Mouse (Mus musculus): ENCODE measurements around the gene Col4a2. TPM values are rescaled to one million over a fixed set of nuclear protein-coding genes. Genes with fewer than 3 reads are reported as not detected.

The Col4a2 gene
- total RNA-seq, 2 experiments from 2014 or later, result 0.26 to 0.52 TPM

- ATAC-seq (replicated peaks; ENCODE audit: poor library complexity, severe bottlenecking), result no peak
These were observed 42.3 kb downstream of the Col4a2 start for GRCm38 (mm10) chr8:11354800-11355451.

- ATAC-seq (replicated peaks; ENCODE audit: poor library complexity, severe bottlenecking), result no peak
These were observed 43.3 kb downstream of the Col4a2 start for GRCm38 (mm10) chr8:11355900-11356299.

DNA sequence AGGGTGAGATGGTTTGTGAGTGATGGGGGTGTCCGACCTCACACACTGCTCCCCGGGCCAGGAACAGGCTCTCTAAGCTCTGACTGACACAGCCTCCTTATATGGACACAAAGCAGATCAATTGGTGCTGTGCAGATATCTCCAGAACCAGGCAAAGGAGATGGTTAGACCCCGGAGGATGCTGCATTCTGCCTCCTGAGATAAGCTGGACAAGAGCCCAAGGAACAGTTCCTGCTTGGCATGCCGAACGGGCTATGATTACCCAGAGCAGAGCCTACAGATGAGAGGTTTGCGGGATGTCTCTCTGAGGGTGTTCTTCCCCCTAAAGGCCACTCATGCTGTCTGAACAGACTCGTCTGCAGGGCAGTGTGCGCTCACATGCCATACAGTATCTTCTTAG lies 44.2 kb downstream of the Col4a2 start:
- no peak for ATAC-seq (replicated peaks; ENCODE audit: poor library complexity, severe bottlenecking)

GRCm38 (mm10) chr8:11357921-11358436 lies 45.4 kb downstream of the Col4a2 start:
- ATAC-seq (replicated peaks; ENCODE audit: poor library complexity, severe bottlenecking), result peak; percentile 44; the same call in 1 of the 2 replicates

GRCm38 (mm10) chr8:11359846-11360245 lies 47.2 kb downstream of the Col4a2 start:
- no peak for ATAC-seq (replicated peaks; ENCODE audit: poor library complexity, severe bottlenecking)

DNA sequence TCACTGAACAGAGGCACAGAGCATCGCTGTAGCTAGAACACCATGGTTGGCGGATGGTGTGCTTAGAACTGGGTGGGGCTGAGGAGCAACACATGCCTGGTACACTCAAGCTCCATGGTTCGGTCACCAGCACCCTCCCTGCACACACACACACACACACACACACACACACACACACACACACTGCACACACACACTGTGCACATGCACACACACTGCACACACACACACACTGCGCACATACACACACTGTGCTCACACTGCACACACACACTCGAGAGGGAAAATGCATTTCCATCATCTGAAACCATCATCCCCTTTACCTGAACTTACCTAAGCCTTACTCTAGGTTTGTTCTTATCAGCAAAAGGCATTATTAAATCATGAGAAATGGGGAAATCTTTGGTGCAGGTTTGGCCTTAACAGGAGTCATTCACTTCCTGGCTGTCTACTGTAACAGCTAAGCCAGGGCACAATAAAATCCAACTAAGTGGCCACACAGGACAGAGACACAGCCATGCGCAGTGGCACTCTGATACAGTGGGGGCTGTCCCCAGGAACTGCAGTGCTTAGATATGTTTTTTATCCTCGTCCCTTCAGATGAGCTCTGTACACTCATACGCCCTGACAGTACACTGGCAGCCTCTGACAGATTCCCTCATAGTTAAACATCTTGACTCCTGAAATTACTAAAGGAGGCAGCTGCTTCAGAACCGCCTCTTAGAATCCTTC lies 49.1 kb downstream of the Col4a2 start:
- no peak for ATAC-seq (replicated peaks; ENCODE audit: poor library complexity, severe bottlenecking)

- ATAC-seq (replicated peaks; ENCODE audit: poor library complexity, severe bottlenecking), result no peak
These were observed 49.9 kb downstream of the Col4a2 start for GRCm38 (mm10) chr8:11362278-11363214.

GRCm38 (mm10) chr8:11363340-11364126 lies 50.9 kb downstream of the Col4a2 start:
- ATAC-seq (replicated peaks; ENCODE audit: poor library complexity, severe bottlenecking), result no peak

DNA sequence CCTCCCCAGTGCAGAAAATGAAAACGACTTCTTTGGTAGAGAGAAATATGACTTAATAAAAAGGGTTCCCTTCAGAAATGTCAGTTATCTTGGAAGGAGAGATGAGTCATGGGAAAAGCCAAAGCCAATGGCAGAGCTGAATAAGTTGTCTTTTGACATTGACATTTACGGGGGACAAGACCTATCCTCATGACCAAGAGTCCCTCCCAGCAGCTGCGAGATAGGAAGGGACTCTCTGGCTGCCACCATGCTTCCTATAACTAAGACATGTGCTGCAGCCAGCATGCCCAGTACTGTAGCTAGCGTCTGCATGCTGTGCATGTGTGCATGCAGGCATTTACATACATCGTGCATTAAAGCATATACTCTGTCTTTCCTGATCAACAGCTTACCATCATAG lies 53.6 kb downstream of the Col4a2 start:
- no peak for ATAC-seq (replicated peaks; ENCODE audit: poor library complexity, severe bottlenecking)

DNA sequence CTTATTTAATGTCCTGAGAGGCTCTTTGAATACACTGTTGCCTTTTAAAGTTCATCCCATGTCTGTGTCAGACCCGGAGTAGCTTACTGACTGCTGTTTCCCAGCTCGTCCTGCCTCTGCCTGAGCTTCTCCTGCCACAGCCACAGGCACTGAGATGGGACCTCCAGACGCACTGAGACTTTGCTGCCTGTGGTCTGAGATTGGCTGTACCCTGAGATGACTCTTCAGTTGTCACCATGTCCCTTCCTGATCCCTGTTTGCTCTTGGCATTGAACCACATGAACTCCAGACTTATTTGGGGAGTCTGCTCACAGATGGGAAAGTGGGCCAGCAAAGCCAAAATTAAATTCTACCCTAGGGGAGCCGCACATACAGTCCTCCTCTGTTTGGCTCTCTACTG lies 54.1 kb downstream of the Col4a2 start:
- ATAC-seq (replicated peaks; ENCODE audit: poor library complexity, severe bottlenecking), result no peak

DNA sequence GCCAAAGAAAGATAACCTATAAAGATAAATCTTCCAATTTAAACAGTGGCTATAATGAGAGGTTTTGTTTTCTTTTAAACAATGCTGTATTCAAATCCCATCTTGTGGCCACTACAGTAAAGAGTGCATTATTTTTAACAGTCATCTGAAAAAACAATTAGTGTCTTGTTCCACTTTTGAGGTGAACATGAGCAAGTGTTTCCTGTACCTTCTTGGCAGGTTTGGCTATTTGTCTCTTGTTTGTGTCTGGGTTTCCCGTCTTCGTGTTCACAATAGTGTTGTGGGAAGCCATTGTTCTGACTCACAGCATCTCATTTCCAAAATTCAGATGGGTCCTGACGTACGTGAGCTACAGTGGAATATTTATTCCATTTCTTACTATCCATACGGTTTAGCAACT lies 55.1 kb downstream of the Col4a2 start:
- no peak for ATAC-seq (replicated peaks; ENCODE audit: poor library complexity, severe bottlenecking)

- no peak for ATAC-seq (replicated peaks; ENCODE audit: poor library complexity, severe bottlenecking)
These were observed 57.1 kb downstream of the Col4a2 start for GRCm38 (mm10) chr8:11369526-11370203.

GRCm38 (mm10) chr8:11371347-11371746 lies 58.7 kb downstream of the Col4a2 start:
- no peak for ATAC-seq (replicated peaks; ENCODE audit: poor library complexity, severe bottlenecking)

DNA sequence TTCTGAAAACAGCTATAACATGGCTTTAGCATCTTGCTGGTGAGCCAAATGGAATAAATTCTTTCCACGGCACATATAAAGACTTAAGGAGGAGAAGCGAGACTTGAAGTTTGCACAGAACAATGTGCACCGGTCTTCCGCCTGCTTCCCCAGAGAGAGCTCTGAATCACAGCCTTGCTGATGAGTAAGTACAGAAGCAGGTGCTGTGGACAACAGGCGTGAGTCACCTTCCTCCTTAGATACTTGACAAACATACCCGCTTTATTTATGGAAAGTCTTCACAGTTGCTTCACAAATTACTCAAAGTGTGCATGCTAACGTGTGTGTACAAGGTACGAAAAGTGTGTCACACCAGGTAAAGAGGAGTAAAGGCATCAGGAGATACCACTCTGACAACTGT lies 59.5 kb downstream of the Col4a2 start:
- no peak for ATAC-seq (replicated peaks; ENCODE audit: poor library complexity, severe bottlenecking)

DNA sequence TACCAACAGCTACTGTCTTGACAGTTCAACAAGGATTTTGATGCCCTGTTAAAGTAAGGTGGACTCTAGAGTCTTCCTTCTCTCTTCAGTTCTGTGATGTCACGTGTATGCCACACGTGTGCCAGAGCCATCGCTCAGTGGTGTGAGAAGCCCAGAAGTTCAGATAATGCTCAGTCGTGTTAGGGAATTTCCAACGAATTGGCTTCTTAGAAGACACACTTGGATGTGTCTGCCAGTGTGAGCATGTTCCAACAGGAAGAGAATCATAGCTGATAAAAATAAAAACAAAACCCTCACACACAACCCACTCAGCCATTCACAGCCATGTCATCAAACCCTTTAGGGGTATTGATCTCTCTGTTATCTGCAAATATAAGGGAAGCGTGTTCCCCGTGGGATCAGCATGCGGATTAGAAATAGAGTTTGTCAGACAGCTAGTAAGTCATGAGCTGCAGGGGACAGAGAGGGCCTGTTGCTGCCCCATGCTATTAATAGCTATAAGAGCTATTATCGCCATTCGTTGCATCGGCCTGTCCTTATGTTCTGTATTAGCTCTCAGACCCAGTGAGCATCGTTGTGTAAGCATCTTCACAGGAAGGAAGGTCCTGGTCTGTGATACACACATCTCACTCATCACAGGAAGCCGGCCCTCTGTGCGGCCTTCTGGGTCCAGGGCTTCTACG lies 61.2 kb downstream of the Col4a2 start:
- no peak for ATAC-seq (replicated peaks; ENCODE audit: poor library complexity, severe bottlenecking)

- no peak for ATAC-seq (replicated peaks; ENCODE audit: poor library complexity, severe bottlenecking)
These were observed 61.9 kb downstream of the Col4a2 start for GRCm38 (mm10) chr8:11374326-11375076.

DNA sequence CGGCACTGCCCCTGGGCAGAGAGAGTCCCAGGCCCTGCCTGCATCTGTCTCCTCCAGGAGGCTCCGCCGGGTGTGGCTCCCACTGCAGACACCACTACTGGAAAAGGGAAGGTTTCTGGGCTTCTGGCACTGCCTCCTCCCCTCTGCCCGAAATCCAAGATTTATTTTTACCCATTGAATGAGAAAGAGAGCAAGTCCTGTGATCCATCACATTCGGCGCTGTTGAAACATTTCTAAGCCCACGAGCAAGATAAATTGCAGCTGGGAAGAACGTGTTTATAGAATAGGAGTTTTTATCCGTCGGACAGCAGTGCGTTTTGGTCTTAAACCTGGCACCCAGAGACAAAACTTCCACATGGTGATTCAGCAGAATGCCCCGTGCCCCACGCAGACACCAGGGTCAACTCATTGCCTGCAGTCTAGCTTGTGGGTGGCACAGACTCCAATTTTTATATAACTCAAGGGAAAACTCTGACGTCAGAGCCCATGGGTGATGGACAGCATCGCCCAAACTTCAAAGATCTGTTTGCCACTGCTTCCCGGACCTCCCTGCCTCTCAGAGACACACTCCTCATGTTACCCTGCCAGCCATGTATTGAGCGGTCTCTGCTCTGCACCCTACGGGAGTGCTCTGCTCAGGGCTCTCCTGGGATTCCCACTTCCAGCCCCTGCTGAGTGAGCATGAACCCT lies 63.3 kb downstream of the Col4a2 start:
- ATAC-seq (replicated peaks; ENCODE audit: poor library complexity, severe bottlenecking), result no peak
